Mouse (Mus musculus) brain, embryonic 18.5 days (tissue): ENCODE measurements around the gene Aifm2.

Experiments used
- DNase-seq: peaks from one replicate; pipeline ENCODE4 v3.0.0-alpha.2; 2012; ENCODE audit warnings: low read depth, low spot score

The Aifm2 gene

DNA sequence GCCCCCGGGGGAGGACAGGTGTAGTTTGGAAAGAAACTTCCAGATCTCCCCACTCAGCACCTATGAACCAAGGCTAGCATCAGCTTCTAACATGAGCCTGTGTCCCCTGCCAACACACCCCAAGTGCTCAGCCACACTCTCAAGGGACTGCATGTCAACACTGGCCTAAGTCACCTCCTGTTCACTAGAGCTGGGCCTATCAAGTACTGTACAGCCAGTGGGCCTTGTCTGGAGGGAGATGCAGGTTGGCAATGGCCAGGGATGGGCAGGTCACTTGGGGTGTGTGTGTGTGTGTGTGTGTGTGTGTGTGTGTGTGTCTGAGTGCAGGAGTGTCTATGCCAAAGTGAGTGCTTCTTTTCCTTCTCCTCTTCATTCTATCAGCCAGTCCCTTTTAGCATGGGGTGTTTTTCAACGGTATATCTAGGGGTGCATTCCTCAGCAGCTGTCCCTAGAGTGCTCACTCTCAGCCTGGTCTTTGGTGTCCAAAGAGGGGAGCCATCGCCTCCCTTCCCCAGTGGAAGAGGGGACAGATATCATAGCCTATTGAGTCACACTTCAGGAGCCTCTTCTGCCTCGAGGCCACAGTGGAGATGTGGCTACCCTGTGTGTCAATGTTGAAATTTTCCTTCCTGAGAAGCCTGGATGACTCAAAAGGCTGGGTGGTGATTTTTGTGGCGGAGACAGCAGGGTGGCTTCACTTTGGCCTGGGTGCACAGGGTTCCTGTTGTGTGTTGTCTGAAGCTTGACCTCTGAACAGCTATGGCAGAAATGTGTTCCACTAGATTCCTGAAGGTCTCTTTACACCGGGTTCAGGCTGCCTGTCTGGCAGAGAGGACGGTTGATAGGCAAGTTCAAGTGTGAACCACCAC is 1.2 kb downstream of the Aifm2 start:
- DNase-seq: no peak

DNA sequence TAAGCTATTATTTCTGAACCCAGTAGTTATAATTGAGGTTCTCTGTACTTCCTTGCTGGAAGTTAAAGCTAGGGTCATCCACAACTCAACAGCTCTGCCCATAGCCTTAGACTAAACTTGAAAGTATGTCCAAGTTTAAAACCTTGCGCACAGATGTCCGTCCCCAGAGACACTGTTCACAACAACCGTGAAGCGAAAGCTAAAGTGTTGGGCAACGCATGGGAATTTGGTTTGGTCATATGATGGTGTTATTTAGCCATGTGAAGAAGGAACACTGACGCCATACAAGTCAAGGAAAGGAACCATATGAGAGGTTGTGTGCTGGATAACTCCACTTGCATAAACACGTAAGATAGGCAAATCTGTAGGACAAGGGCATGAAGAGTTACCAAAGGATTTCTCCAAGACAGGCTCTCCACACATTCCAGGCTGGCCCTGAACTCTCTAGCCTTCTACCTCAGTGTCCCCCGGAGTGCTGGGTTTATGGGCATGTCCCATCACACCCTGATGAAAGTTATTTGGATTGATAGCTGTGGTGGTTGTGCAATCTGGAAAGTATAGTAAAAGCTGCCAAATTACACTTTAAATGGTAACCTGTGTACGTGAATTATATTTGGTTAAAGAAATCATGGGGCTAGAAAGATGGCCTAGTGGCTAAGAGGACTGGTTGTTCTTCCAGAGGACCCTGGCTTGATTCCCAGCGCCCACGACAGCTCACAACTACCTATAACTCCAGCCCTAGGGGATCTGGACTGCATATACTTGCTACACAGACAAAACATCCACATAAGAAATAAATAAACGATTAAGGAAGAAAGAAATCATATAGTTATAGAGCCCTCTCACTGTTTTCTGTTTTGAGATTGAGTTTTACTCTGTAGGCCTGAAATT is 2.6 kb downstream of the Aifm2 start:
- no peak for DNase-seq

DNA sequence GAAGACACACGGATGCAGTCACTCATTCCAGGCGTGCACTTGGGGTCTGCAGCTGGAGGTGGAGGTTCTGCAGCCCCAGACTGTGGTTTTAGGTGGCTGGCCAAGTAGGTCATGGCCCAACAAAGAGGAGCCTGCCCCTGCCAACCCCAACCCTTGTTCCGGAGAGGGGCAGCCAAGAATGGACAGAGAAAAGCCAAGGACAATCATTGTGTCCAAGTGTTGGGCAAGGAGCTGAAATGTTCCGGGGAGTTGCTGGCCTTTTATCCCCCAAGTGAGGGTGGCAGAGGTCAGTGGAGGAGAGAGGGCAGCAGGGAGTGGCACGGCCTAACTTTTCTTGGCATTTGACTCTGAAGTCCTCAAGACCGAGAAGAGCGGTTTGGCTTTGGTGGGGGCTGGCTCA is 5.3 kb downstream of the Aifm2 start:
- no peak for DNase-seq

DNA sequence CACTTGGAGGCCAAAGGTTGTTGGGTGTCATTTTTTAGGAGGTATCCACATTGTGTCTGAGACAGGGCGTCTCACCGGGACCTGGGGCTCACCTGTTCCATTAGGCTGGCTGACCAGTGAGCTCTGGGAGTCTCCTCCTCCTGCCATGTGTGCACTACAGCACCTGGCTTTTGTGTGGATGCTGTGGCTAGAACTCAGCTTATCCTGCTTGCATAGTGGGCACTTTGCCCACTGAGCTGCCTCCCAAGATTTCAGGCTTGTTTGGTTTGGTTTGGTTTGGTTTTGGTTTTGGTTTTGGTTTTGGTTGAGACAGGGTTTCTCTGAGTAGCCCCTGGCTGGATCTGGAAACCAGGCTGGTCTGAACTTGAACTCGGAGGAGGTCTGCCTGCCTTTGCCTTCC is 7.2 kb downstream of the Aifm2 start:
- no peak for DNase-seq

DNA sequence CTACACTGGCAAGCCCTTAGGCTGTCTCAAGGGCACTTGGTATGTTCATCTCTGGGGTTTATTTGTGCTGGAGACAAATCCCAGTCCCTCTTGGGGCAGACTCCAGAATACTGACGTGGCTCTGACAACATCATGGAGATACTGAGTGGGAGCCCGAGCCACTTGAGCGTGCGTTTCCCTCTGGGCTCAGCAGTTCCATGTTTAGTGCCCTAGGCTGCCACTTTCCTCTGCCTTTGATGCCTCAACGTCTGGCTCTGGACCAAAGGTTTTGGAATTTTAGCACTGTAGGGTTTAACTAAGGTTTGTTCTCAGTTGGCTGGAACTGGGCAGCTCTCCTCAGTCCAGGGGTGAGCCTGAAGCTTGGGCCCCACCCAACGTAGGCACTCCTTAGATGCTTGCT is 8.2 kb downstream of the Aifm2 start:
- DNase-seq: no peak

DNA sequence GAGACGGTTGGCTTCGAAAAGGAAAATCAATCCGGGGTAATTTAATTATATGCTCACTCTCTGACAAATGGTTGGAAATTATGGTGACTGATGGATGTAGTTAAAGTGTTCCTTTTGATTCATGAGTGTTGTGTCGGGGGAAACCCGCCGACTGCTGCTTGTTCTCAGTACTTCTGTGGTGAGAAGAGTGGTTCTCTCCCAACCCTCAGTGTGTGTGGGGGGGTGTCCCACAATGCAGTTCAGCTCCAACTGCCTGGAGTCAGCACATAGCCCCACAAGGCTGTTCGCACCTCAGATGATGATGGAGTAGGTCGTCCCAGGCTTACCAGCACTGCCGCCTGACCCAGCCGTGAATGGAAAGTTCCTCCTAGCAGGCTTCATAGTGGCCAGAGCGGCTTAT is 14.1 kb downstream of the Aifm2 start:
- no peak for DNase-seq

DNA sequence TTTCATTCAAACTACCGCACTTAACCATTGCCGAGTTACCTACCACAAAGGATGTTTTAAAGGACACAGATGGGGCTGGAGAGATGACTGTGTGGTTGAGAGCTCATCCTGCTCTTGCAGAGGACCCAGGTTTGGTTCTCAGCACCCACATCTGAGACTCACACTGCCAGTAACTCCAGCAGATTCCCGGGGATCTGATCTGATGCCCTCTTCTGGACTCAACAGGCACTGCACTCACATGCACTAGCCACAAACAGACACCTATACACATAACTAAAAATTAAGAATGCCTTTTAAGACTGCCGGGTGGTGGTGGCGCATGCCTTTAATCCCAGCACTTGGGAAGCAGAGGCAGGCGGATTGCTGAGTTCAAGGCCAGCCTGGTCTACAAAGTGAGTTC is 15.1 kb downstream of the Aifm2 start:
- no peak for DNase-seq

DNA sequence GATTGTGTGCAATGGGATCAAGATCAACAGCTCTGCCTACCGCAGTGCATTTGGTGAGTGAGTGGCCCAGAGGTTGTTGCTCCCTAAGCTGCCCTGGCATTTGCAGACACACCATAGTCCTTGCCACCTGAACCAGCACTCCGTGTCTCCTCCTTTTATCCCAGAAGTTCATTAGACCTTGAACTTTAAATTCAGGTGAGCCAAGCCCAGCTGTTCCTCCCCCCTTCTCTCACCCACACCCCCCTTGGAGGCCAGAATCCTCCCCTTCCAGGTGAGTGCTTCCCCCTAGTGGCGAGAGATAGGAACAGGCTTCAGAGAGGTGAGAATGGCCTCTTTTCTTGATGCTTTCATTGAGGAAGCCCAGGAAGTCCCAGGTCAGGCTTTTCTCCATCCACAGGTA is 19.3 kb downstream of the Aifm2 start:
- no peak for DNase-seq

DNA sequence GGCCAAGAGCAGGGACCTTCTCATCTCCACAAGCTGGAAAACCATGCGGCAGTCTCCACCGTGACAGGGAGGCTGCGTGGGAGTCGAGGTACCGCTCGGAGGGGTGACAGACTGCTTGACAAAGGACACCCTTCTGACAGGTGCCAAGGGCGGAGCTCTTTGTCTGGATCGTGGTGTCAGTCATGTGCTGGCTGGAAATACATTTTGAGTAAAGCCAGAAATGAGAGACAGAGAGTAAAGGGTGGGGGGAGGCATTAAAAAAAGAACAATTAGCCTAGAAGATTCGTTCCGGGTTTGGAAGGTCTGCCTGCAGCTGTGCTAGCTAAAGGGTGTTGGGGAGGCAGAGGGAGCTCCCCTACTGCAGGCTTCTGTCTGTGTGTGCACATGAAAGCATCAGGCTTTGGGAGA is 21.6 kb downstream of the Aifm2 start:
- no peak for DNase-seq

DNA sequence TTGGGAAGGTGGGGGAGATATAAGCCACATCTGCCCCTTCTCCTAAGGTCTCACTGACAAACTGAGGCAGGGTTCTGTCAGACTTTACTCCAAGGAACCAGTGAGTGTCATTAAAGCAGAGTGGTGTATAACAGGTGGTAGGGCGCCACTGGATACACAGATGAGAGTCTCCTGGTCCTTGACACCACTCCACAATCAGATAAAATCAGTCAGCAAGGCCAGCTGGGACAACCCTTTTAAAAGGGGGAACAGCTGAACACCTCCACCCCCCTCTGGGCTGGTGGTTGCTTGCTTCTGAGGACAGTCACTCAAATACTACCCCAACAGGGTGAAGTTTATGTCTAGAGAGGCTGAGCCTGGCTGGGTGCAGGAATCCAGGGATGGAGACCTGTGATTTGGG is 22.5 kb downstream of the Aifm2 start:
- no peak for DNase-seq

DNA sequence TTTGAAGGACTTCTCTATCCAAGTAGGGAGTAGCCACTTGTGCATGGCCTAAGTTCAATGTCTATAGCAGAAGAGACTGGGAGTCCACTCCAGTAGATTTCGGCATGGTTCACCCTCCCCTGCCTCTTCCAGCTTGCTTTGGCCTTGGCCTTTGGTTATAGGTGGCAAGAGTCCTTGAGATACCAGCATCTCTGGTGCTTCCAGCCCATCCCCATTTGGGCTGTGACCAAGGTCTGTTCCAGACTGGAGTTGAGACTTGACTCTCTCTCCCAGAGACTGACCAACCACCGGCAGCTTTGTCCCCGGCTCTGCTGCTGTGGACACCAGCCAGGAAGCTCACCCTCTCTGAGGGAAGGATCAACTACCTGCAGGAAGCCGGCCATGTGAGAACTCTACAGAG is 23.1 kb downstream of the Aifm2 start:
- no peak for DNase-seq

DNA sequence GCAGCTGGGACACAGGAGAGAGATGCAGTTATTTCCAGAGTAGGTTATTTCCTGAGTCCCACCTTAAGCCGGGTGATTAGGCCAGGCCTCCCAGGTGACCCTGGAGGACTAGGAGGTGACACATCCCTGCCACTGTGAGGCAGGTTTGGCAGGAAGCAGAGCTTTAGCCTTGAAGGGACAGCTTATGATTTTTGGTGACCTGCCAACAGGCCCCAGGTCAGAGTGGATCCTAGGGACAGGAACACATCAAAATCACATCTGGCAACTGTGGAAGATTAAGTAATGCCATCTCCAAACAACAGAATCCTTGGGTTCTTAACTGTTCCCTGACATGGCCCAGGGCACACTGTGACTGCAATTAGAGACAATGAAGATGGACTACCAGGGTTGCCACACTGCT is 26.2 kb downstream of the Aifm2 start:
- DNase-seq: no peak

DNA sequence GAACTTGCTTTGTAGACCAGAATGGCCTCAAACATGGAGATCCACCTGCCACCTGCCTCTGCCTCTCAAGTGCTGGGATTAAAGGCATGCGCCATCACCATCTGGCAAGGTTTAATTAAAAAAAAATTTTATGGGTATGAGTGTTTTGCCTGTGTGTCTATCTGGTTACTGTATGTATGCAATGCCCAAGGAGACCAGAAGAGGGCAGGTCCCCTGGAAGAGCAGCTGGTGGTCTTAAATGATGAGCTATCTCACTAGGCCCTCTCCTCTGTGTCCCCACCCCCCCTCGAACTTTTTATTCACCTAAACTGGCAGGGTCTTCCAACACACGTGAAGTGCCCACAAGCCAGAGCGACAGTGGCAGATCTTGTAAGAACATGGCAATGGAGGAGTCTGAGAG is 26.8 kb downstream of the Aifm2 start:
- no peak for DNase-seq

DNA sequence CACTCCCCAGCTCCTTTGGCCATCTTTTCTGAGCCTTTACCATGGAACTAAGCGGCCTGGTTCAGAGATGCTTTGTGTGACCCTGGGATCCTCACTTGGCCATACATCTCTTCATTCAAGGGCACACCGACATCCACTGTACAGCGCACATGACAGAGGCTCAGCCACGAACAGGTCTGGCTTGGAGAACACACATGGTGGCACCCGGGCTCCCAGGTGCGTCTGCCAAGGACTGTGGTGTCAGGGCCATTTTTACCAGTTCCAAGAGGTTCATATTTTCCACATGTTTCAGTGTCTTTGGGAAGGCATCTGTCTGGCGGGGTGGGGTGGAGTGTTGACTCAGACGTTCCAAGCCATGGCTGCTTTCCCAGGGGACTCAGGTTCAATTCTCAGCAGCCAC is 27.3 kb downstream of the Aifm2 start:
- no peak for DNase-seq

DNA sequence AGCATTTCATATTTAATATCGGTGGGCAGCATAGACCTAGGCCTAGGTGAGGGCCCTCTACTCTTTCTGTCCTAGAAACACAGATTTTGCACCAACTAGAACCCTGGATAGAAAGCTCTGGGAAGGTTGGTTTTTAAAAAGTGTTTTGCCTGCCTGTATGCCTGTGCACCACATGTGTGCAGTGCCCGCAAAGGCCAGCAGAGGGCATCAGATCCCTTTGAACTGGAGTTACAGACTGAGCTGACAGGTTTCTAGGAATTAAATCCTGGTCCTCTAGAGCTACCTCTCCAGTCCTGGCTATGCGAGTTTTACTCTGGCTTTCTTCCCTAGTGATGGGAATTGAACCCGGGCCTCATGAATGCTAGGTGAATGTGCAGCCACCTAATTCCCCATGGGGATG is 30.1 kb downstream of the Aifm2 start:
- no peak for DNase-seq

DNA sequence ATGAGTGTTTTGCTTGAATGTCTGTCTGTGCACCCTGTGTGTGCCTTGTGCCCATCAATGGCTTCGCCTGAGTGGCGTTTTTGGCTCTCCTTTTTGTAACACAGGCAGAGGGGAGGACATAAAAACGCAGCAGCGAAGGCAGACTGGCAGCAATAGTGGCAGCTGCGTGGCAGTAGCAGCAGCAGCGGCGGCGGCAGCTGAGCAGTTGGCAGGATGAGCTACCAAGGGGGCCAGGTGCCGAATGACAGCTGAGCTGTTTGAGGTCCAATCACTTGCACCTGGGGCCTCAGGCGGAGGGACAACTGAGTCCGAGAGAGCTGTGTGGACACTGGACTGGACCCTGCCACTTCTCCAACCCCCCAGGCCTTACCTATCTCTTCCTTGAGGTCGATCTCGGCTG is 32.2 kb downstream of the Aifm2 start:
- no peak for DNase-seq

DNA sequence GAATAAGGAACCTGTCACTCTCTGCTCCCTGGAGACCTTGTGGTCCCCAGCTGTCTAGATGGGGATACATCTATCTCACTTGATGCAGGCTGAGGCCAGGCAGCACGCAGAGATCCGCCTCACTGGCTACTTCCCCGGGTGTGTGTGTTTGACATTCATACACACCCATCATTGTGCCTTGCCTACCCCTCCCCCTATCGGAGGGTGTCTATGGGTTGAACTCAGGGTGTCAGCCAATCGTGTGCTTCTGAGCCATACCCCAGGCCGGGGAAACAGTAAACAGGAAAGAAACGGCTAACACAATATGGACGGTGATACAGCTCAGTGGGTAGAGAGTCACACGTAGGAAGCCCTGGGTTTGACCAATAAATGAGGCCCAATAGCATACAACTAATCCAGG is 35.0 kb downstream of the Aifm2 start:
- DNase-seq: no peak

DNA sequence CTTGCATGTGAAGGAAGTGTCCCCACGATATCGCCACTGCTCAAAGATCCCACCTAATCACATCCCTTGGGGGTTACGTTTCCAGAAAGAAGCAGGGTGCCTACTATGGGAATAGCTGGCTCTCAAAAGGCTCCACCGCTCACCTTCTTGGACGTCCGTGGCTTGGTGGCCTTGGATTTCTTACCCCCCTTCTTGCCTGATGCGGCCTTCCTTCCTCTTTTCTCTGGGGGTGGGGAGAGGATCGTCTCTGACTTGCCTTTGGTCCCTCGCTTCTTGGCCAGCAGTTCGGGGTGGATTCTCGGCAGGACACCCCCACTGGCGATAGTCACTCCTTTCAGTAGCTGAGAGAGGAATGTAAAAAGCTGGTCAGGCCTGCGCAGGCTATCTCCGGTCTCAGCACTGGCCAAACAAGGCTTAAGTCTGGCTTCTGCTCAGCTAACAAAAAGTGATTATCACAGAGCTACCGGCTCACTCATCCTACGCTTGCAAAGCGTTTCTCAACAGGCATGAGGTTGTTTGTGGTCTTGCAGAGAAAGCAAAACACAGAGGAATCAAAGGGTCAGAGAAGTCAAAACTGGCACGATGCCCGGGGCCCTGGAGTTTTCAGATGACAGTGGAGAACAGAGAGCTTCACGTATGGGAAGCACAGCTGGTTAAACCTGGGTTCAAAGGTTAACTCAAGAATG is 36.6 kb downstream of the Aifm2 start:
- no peak for DNase-seq

DNA sequence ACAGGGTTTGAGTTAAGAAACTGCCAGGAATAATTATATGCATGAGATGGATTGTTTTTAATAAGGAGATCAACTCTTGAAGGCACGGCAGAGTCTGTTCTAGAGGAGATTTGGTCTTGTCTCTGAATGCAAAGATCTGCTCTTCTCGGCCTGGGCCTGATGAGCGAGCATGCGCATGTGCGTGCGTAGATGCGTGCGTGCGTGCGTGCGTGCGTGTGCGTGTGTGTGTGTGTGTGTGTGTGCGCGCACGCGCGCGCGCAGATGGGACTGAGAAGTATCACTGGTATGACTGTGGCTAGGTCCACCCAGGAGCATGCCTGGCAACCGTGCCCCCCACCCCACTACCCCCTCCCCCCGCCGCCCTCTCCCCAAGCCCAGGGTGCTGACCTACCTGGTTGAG is 38.0 kb downstream of the Aifm2 start:
- DNase-seq: no peak

DNA sequence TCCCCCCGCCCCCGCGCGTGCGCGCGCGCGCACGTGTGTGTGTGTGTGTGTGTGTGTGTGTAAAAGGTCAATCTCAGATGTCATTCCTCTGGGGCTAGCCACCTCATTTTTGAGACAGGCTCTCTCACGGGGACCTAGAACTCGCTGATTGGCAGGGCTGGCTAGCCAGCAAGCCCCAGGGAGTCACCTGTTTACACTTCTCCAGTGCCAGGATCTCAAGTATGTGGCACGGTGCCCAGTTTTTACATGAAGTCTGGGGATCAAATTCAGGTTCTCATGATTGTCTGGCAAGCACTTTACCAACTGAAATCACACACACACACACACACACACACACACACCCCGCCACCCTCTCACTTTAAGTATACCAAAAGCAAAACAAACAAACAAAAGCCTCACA is 42.0 kb downstream of the Aifm2 start:
- DNase-seq: no peak

DNA sequence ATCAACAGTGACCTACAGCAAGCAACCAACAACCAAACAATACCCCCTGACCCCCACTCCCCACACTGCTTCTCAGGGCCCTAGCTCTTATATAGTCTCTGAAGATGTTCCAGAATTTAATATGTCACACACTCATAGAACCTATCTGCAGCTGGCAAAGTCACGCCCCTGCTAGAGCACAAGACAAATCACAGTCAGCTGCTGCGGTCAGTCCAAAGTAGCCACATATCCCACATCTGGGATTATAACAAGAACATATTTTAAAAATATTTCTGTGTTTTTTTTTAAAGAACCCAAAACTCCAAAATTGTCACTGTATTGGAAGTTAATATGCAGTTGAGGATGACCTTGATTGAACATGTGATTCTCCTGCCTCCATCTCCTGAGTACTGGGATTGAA is 43.8 kb downstream of the Aifm2 start:
- no peak for DNase-seq

DNA sequence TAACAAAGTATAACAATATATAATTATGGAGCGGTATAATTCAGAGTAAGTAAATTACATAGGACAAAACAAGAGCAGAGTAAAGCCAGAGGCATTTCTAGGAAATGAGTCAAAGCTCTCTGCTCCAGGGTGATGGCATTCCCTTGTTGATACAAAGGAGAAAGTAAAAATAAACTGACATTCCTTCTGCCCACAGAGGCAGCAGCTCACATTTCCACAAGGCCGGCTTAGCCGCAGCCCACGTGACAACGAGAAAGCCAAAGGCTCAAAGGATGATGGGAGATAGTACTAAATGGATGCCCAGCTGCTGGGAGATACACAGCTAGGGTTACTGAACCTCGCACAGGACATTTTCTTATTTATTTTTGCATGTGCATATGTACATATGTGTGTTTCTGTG is 44.8 kb downstream of the Aifm2 start:
- no peak for DNase-seq
